Mouse (Mus musculus) liver, embryonic 12.5 days (tissue): Measurements from ENCODE around the gene Fam229a. TPM values are rescaled to one million over a fixed set of nuclear protein-coding genes. Genes with fewer than 3 reads are reported as not detected.
A peak's percentile ranks its signal among the peaks of the same experiment; 100 is the strongest.

Experiments used
- ATAC-seq: fragments of 200-750 bp; cut with Nextera tagmentation; 2 replicates; pipeline ENCODE4 v1.8.0; 2017; ENCODE audit warnings: moderate number of reproducible peaks, mild to moderate bottlenecking, moderate library complexity
- H3K27ac ChIP-seq: fragments of 300-500 bp; sonication (generic); 2 replicates; pipeline ENCODE4 v1.5.1; 2016; ENCODE audit warnings: mild to moderate bottlenecking
- H3K27me3 ChIP-seq: fragments of 300-500 bp; sonication (generic); replicated peaks from 2 replicates; pipeline ENCODE4 v1.6.1; 2016; ENCODE audit warnings: mild to moderate bottlenecking, moderate library complexity
- H3K36me3 ChIP-seq: fragments of 300-500 bp; sonication (generic); 2 replicates; pipeline ENCODE4 v1.6.1; 2016; ENCODE audit warnings: mild to moderate bottlenecking, moderate library complexity
- H3K4me1 ChIP-seq: fragments of 300-500 bp; sonication (generic); 2 replicates; pipeline ENCODE4 v1.6.1; 2016
- H3K4me2 ChIP-seq: fragments of 300-500 bp; sonication (generic); 2 replicates; pipeline ENCODE4 v1.6.1; 2016; ENCODE audit warnings: mild to moderate bottlenecking, moderate library complexity
- H3K4me3 ChIP-seq: fragments of 300-500 bp; sonication (generic); 2 replicates; pipeline ENCODE4 v1.5.1; 2016; ENCODE audit warnings: mild to moderate bottlenecking, moderate library complexity
- H3K9ac ChIP-seq: fragments of 300-500 bp; sonication (generic); 2 replicates; pipeline ENCODE4 v1.6.1; 2016; ENCODE audit warnings: mild to moderate bottlenecking, moderate library complexity
- H3K9me3 ChIP-seq: fragments of 300-500 bp; sonication (generic); replicated peaks from 2 replicates; pipeline ENCODE4 v1.6.1; 2016; ENCODE audit warnings: mild to moderate bottlenecking, moderate library complexity
- WGBS: fragments of 180-500 bp; shearing (Covaris S2); methylation state at CpG from one replicate; pipeline ENCODE4 v1.1.7; 2016; ENCODE audit not compliant: insufficient replicate concordance; 5-methylcytosine and 5-hydroxymethylcytosine counted together
- polyA plus RNA-seq: library from polyadenylated mRNA; unstranded; fragments of >200 nt; fragmentation: Nextera tagmentation; extraction: Ambion mirVana; gene quantifications from 2 replicates; pipeline ENCODE4 v1.2.1, GENCODE M21; 2016

Fam229a gene
- polyA plus RNA-seq, 1 experiment from 2014 or later, result not detected

GRCm38 (mm10) chr4:129500017-129500416, 9.0 kb downstream of the Fam229a start:
- Histone ChIP-seq H3K4me3 (peak overlapping the region; percentile 61), H3K4me2 (peak overlapping the region; percentile 97), H3K9me3 (no peaks in the 10 kb centered on the region), H3K27ac (peak overlapping the region; percentile 82), H3K4me1 (peaks cover 82% of the 10 kb centered on the region), H3K27me3 (peaks cover 33% of the 10 kb centered on the region), H3K9ac (no peak overlapping the region), H3K36me3 (no peaks in the 10 kb centered on the region)
- WGBS, result 78% methylated on average over 8 of the region's 8 CpGs
- ATAC-seq, result no peak

GRCm38 (mm10) chr4:129500607-129501566, 9.9 kb downstream of the Fam229a start:
- no peaks in the 10 kb centered on the region for H3K36me3 ChIP-seq
- H3K4me1 ChIP-seq, result peaks cover 75% of the 10 kb centered on the region
- H3K4me2 ChIP-seq, result peak overlapping the region; percentile 97
- ATAC-seq, result peak; percentile 81
- peak overlapping the region; percentile 82 for H3K27ac ChIP-seq
- no peaks in the 10 kb centered on the region for H3K9me3 ChIP-seq
- 2% methylated on average over 46 of the region's 49 CpGs for WGBS
- peak overlapping the region; percentile 61 for H3K4me3 ChIP-seq
- peaks cover 34% of the 10 kb centered on the region for H3K27me3 ChIP-seq
- H3K9ac ChIP-seq, result peak overlapping the region; percentile 69

GRCm38 (mm10) chr4:129502327-129502888, 11.4 kb downstream of the Fam229a start:
- Histone ChIP-seq H3K27ac (no peak overlapping the region), H3K4me3 (no peak overlapping the region), H3K36me3 (no peaks in the 10 kb centered on the region), H3K4me2 (no peak overlapping the region), H3K9me3 (no peaks in the 10 kb centered on the region), H3K9ac (no peak overlapping the region), H3K27me3 (peaks cover 24% of the 10 kb centered on the region), H3K4me1 (peaks cover 61% of the 10 kb centered on the region)
- 33% methylated on average over 9 of the region's 9 CpGs for WGBS
- no peak for ATAC-seq

- H3K27ac ChIP-seq, result no peak overlapping the region
- no peak overlapping the region for H3K4me2 ChIP-seq
- 42% methylated on average over 11 of the region's 11 CpGs for WGBS
- H3K9me3 ChIP-seq, result no peaks in the 10 kb centered on the region
- H3K9ac ChIP-seq, result no peak overlapping the region
- H3K4me3 ChIP-seq, result no peak overlapping the region
- H3K27me3 ChIP-seq, result peaks cover 21% of the 10 kb centered on the region
- peaks cover 62% of the 10 kb centered on the region for H3K4me1 ChIP-seq
- H3K36me3 ChIP-seq, result no peaks in the 10 kb centered on the region
- ATAC-seq, result no peak
These were observed 12.0 kb downstream of the Fam229a start for GRCm38 (mm10) chr4:129502901-129503444.

- Histone ChIP-seq H3K27me3 (peaks cover 32% of the 10 kb centered on the region), H3K9ac (no peak overlapping the region), H3K27ac (no peak overlapping the region), H3K4me2 (no peak overlapping the region), H3K36me3 (no peaks in the 10 kb centered on the region), H3K4me1 (peaks cover 50% of the 10 kb centered on the region), H3K9me3 (no peaks in the 10 kb centered on the region), H3K4me3 (no peak overlapping the region)
- no peak for ATAC-seq
- 73% methylated on average over 3 of the region's 3 CpGs for WGBS
These were observed 14.5 kb downstream of the Fam229a start for GRCm38 (mm10) chr4:129505511-129505910.

GRCm38 (mm10) chr4:129507434-129508236, 16.6 kb downstream of the Fam229a start:
- H3K27me3 ChIP-seq, result peaks cover 53% of the 10 kb centered on the region
- WGBS, result 45% methylated on average over 9 of the region's 10 CpGs
- no peak overlapping the region for H3K27ac ChIP-seq
- ATAC-seq, result no peak
- no peak overlapping the region for H3K4me2 ChIP-seq
- H3K36me3 ChIP-seq, result no peaks in the 10 kb centered on the region
- H3K4me3 ChIP-seq, result no peak overlapping the region
- H3K4me1 ChIP-seq, result peaks cover 32% of the 10 kb centered on the region
- no peak overlapping the region for H3K9ac ChIP-seq
- H3K9me3 ChIP-seq, result no peaks in the 10 kb centered on the region

GRCm38 (mm10) chr4:129508237-129508515, 17.2 kb downstream of the Fam229a start:
- peaks cover 57% of the 10 kb centered on the region for H3K27me3 ChIP-seq
- H3K36me3 ChIP-seq, result no peaks in the 10 kb centered on the region
- H3K9me3 ChIP-seq, result no peaks in the 10 kb centered on the region
- peaks cover 32% of the 10 kb centered on the region for H3K4me1 ChIP-seq
- 45% methylated on average over 3 of the region's 3 CpGs for WGBS
- ATAC-seq, result no peak
- H3K9ac ChIP-seq, result no peak overlapping the region
- H3K27ac ChIP-seq, result no peak overlapping the region
- no peak overlapping the region for H3K4me3 ChIP-seq
- H3K4me2 ChIP-seq, result no peak overlapping the region

- H3K27ac ChIP-seq, result no peak overlapping the region
- ATAC-seq, result no peak
These were observed 18.0 kb downstream of the Fam229a start for GRCm38 (mm10) chr4:129508834-129509600.

GRCm38 (mm10) chr4:129509650-129510049, 18.7 kb downstream of the Fam229a start:
- H3K4me2 ChIP-seq, result no peak overlapping the region
- H3K4me1 ChIP-seq, result peaks cover 34% of the 10 kb centered on the region
- no peak overlapping the region for H3K9ac ChIP-seq
- H3K4me3 ChIP-seq, result no peak overlapping the region
- 47% methylated on average over 3 of the region's 3 CpGs for WGBS
- no peaks in the 10 kb centered on the region for H3K9me3 ChIP-seq
- ATAC-seq, result no peak
- no peak overlapping the region for H3K27ac ChIP-seq
- peaks cover 64% of the 10 kb centered on the region for H3K27me3 ChIP-seq
- no peaks in the 10 kb centered on the region for H3K36me3 ChIP-seq

More at GRCm38 (mm10) chr4:129508834-129509600, 18.0 kb downstream of the Fam229a start:
- 57% methylated on average over 15 of the region's 15 CpGs for WGBS
- Histone ChIP-seq H3K4me1 (peaks cover 34% of the 10 kb centered on the region), H3K9ac (no peak overlapping the region), H3K4me2 (no peak overlapping the region), H3K9me3 (no peaks in the 10 kb centered on the region), H3K4me3 (no peak overlapping the region), H3K27me3 (peaks cover 60% of the 10 kb centered on the region), H3K36me3 (no peaks in the 10 kb centered on the region)

GRCm38 (mm10) chr4:129510723-129511412, 19.9 kb downstream of the Fam229a start:
- Histone ChIP-seq H3K4me3 (no peak overlapping the region), H3K4me1 (peaks cover 42% of the 10 kb centered on the region), H3K27ac (no peak overlapping the region), H3K27me3 (peaks cover 61% of the 10 kb centered on the region), H3K36me3 (peaks cover 11% of the 10 kb centered on the region; the same call in 1 of the 2 replicates), H3K4me2 (no peak overlapping the region), H3K9ac (no peak overlapping the region), H3K9me3 (no peaks in the 10 kb centered on the region)
- no peak for ATAC-seq
- WGBS, result 67% methylated on average over 6 of the region's 6 CpGs
